Mouse (Mus musculus) heart, embryonic 11.5 days (tissue): ENCODE measurements around the gene Sema5a. TPM values are rescaled to one million over a fixed set of nuclear protein-coding genes. Genes with fewer than 3 reads are reported as not detected.

Source experiments
- ATAC-seq: fragments of 200-750 bp; cut with Nextera tagmentation; replicated peaks from 2 replicates; pipeline ENCODE4 v1.8.0; 2017; ENCODE audit warnings: moderate library complexity; ENCODE audit not compliant: insufficient number of reproducible peaks, low FRiP score, low TSS enrichment
- H3K27ac ChIP-seq: fragments of 300-500 bp; sonication (generic); 2 replicates; pipeline ENCODE4 v1.5.1; 2014; ENCODE audit warnings: mild to moderate bottlenecking, low read depth, low read length
- H3K27me3 ChIP-seq: fragments of 300-500 bp; sonication (generic); 2 replicates; pipeline ENCODE4 v1.6.1; 2014; ENCODE audit warnings: mild to moderate bottlenecking, low read length, mixed read lengths; ENCODE audit not compliant: control insufficient read depth, insufficient read depth
- H3K36me3 ChIP-seq: fragments of 300-500 bp; sonication (generic); 2 replicates; pipeline ENCODE4 v1.6.1; 2014; ENCODE audit warnings: mild to moderate bottlenecking, low read length, moderate library complexity, mixed read lengths; ENCODE audit not compliant: control insufficient read depth, insufficient read depth
- H3K4me1 ChIP-seq: fragments of 300-500 bp; sonication (generic); 2 replicates; pipeline ENCODE4 v1.6.1; 2014; ENCODE audit warnings: low read length; ENCODE audit not compliant: control insufficient read depth, insufficient read depth
- H3K4me2 ChIP-seq: fragments of 300-500 bp; sonication (generic); 2 replicates; pipeline ENCODE4 v1.6.1; 2014; ENCODE audit warnings: mild to moderate bottlenecking, moderate library complexity
- H3K4me3 ChIP-seq: fragments of 300-500 bp; sonication (generic); 2 replicates; pipeline ENCODE4 v1.5.1; 2014; ENCODE audit warnings: low read depth, low read length
- H3K9ac ChIP-seq: fragments of 300-500 bp; sonication (generic); 2 replicates; pipeline ENCODE4 v1.6.1; 2014; ENCODE audit warnings: mild to moderate bottlenecking, low read depth, low read length, moderate library complexity
- H3K9me3 ChIP-seq: fragments of 300-500 bp; sonication (generic); replicated peaks from 2 replicates; pipeline ENCODE4 v1.6.1; 2016; ENCODE audit warnings: low read length; ENCODE audit not compliant: control insufficient read depth
- WGBS: fragments of 180-500 bp; shearing (Covaris S2); extraction: QIAGEN DNeasy Blood & Tissue Kit; methylation state at CpG from one replicate; pipeline ENCODE4 v1.1.7; 2014; ENCODE audit not compliant: insufficient replicate concordance; 5-methylcytosine and 5-hydroxymethylcytosine counted together
- polyA plus RNA-seq: library from polyadenylated mRNA; unstranded; fragments of >200 nt; fragmentation: Nextera tagmentation; extraction: Ambion mirVana; gene quantifications from 2 replicates; pipeline ENCODE4 v1.2.1, GENCODE M21; 2014

Gene Sema5a
- polyA plus RNA-seq, 1 experiment from 2014 or later: 3.8 TPM

GRCm38 (mm10) chr15:32433833-32434155 is 189.2 kb downstream of the Sema5a start:
- no peak overlapping the region for H3K9ac ChIP-seq
- no peaks in the 10 kb centered on the region for H3K4me1 ChIP-seq
- no peaks in the 10 kb centered on the region for H3K9me3 ChIP-seq
- H3K27ac ChIP-seq: no peak overlapping the region
- no peak overlapping the region for H3K4me3 ChIP-seq
- no peak for ATAC-seq
- no peaks in the 10 kb centered on the region for H3K36me3 ChIP-seq
- H3K27me3 ChIP-seq: no peaks in the 10 kb centered on the region
- H3K4me2 ChIP-seq: no peak overlapping the region

GRCm38 (mm10) chr15:32434274-32434673 is 189.7 kb downstream of the Sema5a start:
- H3K9me3 ChIP-seq: no peaks in the 10 kb centered on the region
- H3K4me1 ChIP-seq: no peaks in the 10 kb centered on the region
- no peak overlapping the region for H3K4me2 ChIP-seq
- H3K9ac ChIP-seq: no peak overlapping the region
- H3K27me3 ChIP-seq: no peaks in the 10 kb centered on the region
- no peak for ATAC-seq
- H3K36me3 ChIP-seq: no peaks in the 10 kb centered on the region
- H3K4me3 ChIP-seq: no peak overlapping the region
- H3K27ac ChIP-seq: no peak overlapping the region

GRCm38 (mm10) chr15:32437654-32438053 is 193.0 kb downstream of the Sema5a start:
- Histone ChIP-seq H3K4me2 (no peak overlapping the region), H3K9me3 (no peaks in the 10 kb centered on the region), H3K27ac (no peak overlapping the region), H3K4me3 (no peak overlapping the region), H3K9ac (no peak overlapping the region), H3K27me3 (no peaks in the 10 kb centered on the region), H3K4me1 (no peaks in the 10 kb centered on the region), H3K36me3 (no peaks in the 10 kb centered on the region)
- no peak for ATAC-seq
- 17% methylated on average over 6 of the region's 6 CpGs for WGBS

GRCm38 (mm10) chr15:32442745-32443144 is 198.1 kb downstream of the Sema5a start:
- no peak overlapping the region for H3K9ac ChIP-seq
- H3K4me1 ChIP-seq: no peaks in the 10 kb centered on the region
- no peaks in the 10 kb centered on the region for H3K9me3 ChIP-seq
- ATAC-seq: no peak
- WGBS: 79% methylated on average over 4 of the region's 4 CpGs
- H3K27ac ChIP-seq: no peak overlapping the region
- H3K4me2 ChIP-seq: no peak overlapping the region
- no peaks in the 10 kb centered on the region for H3K36me3 ChIP-seq
- H3K27me3 ChIP-seq: no peaks in the 10 kb centered on the region
- H3K4me3 ChIP-seq: no peak overlapping the region

- Histone ChIP-seq H3K27ac (no peak overlapping the region), H3K4me2 (no peak overlapping the region), H3K36me3 (no peaks in the 10 kb centered on the region), H3K9me3 (no peaks in the 10 kb centered on the region), H3K9ac (no peak overlapping the region), H3K27me3 (no peaks in the 10 kb centered on the region), H3K4me3 (no peak overlapping the region), H3K4me1 (no peaks in the 10 kb centered on the region)
- 68% methylated on average over 7 of the region's 7 CpGs for WGBS
- no peak for ATAC-seq
Observed at GRCm38 (mm10) chr15:32447558-32448349, 203.1 kb downstream of the Sema5a start.

GRCm38 (mm10) chr15:32459046-32459445 is 214.4 kb downstream of the Sema5a start:
- WGBS: 61% methylated on average over 2 of the region's 2 CpGs
- no peak for ATAC-seq

GRCm38 (mm10) chr15:32460238-32460637 is 215.6 kb downstream of the Sema5a start:
- Histone ChIP-seq H3K4me3 (no peak overlapping the region), H3K4me2 (no peak overlapping the region), H3K27ac (no peak overlapping the region), H3K36me3 (no peaks in the 10 kb centered on the region), H3K27me3 (no peaks in the 10 kb centered on the region), H3K9ac (no peak overlapping the region), H3K9me3 (no peaks in the 10 kb centered on the region), H3K4me1 (no peaks in the 10 kb centered on the region)
- WGBS: 80% methylated on average over 7 of the region's 7 CpGs
- ATAC-seq: no peak

More at GRCm38 (mm10) chr15:32459046-32459445, 214.4 kb downstream of the Sema5a start:
- H3K36me3 ChIP-seq: no peaks in the 10 kb centered on the region
- H3K9ac ChIP-seq: no peak overlapping the region
- no peak overlapping the region for H3K4me3 ChIP-seq
- H3K4me2 ChIP-seq: no peak overlapping the region
- H3K27ac ChIP-seq: no peak overlapping the region
- H3K27me3 ChIP-seq: no peaks in the 10 kb centered on the region
- H3K9me3 ChIP-seq: no peaks in the 10 kb centered on the region
- H3K4me1 ChIP-seq: no peaks in the 10 kb centered on the region

GRCm38 (mm10) chr15:32471480-32472050 is 227.0 kb downstream of the Sema5a start:
- no peak overlapping the region for H3K4me3 ChIP-seq
- H3K9me3 ChIP-seq: no peaks in the 10 kb centered on the region
- no peak for ATAC-seq
- WGBS: 60% methylated on average over 6 of the region's 6 CpGs
- H3K36me3 ChIP-seq: no peaks in the 10 kb centered on the region
- no peak overlapping the region for H3K9ac ChIP-seq
- no peaks in the 10 kb centered on the region for H3K27me3 ChIP-seq
- no peak overlapping the region for H3K4me2 ChIP-seq
- no peaks in the 10 kb centered on the region for H3K4me1 ChIP-seq
- H3K27ac ChIP-seq: no peak overlapping the region

GRCm38 (mm10) chr15:32480747-32481146 is 236.1 kb downstream of the Sema5a start:
- H3K27me3 ChIP-seq: no peaks in the 10 kb centered on the region
- H3K4me2 ChIP-seq: no peak overlapping the region
- no peaks in the 10 kb centered on the region for H3K4me1 ChIP-seq
- no peak for ATAC-seq
- no peak overlapping the region for H3K9ac ChIP-seq
- H3K27ac ChIP-seq: no peak overlapping the region
- no peaks in the 10 kb centered on the region for H3K36me3 ChIP-seq
- no peak overlapping the region for H3K4me3 ChIP-seq
- no peaks in the 10 kb centered on the region for H3K9me3 ChIP-seq
